Mouse (Mus musculus) lung, embryonic 14.5 days (tissue): ENCODE measurements around the gene Nop10. TPM values are rescaled to one million over a fixed set of nuclear protein-coding genes. Genes with fewer than 3 reads are reported as not detected.
"Not testable (repeated sequence)": the region's sequence is repeated elsewhere in the genome, so short reads cannot be mapped to it uniquely, and the experiment has no call there.

ENCODE experiments used
- ATAC-seq: fragments of 200-750 bp; cut with Nextera tagmentation; 2 replicates; pipeline ENCODE4 v1.8.0; 2017; ENCODE audit warnings: mild to moderate bottlenecking, moderate TSS enrichment, moderate library complexity; ENCODE audit not compliant: insufficient read depth
- DNase-seq: peaks from one replicate; pipeline ENCODE4 v3.0.0-alpha.2; 2015
- H3K27ac ChIP-seq: fragments of 300-500 bp; sonication (generic); 2 replicates; pipeline ENCODE4 v1.5.1; 2014; ENCODE audit warnings: low read depth, mild to moderate bottlenecking, moderate library complexity
- H3K27me3 ChIP-seq: fragments of 300-500 bp; sonication (generic); 2 replicates; pipeline ENCODE4 v1.6.1; 2014; ENCODE audit warnings: low read length, control low read depth; ENCODE audit not compliant: insufficient read depth
- H3K36me3 ChIP-seq: fragments of 300-500 bp; sonication (generic); 2 replicates; pipeline ENCODE4 v1.6.1; 2014; ENCODE audit warnings: control low read depth; ENCODE audit not compliant: insufficient read depth
- H3K4me1 ChIP-seq: fragments of 300-500 bp; sonication (generic); 2 replicates; pipeline ENCODE4 v1.6.1; 2014; ENCODE audit warnings: antibody characterized with exemption, control low read depth; ENCODE audit not compliant: insufficient read depth
- H3K4me2 ChIP-seq: fragments of 300-500 bp; sonication (generic); 2 replicates; pipeline ENCODE4 v1.6.1; 2014; ENCODE audit warnings: mild to moderate bottlenecking
- H3K4me3 ChIP-seq: fragments of 300-500 bp; sonication (generic); 2 replicates; pipeline ENCODE4 v1.5.1; 2014; ENCODE audit warnings: low read depth, low read length
- H3K9ac ChIP-seq: fragments of 300-500 bp; sonication (generic); 2 replicates; pipeline ENCODE4 v1.6.1; 2014
- H3K9me3 ChIP-seq: fragments of 300-500 bp; sonication (generic); 2 replicates; pipeline ENCODE4 v1.6.1; 2016; ENCODE audit warnings: low read depth, low read length, control low read depth
- CTCF ChIP-seq: IDR thresholded peaks from 2 replicates; pipeline ENCODE4 v1.5.1; 2016; ENCODE audit warnings: antibody characterized with exemption, low read depth
- WGBS: fragments of 180-500 bp; shearing (Covaris S2); extraction: QIAGEN DNeasy Blood & Tissue Kit; methylation state at CpG from one replicate; pipeline ENCODE4 v1.1.7; 2014; 5-methylcytosine and 5-hydroxymethylcytosine counted together
- polyA plus RNA-seq: library from polyadenylated mRNA; unstranded; fragments of >200 nt; fragmentation: Nextera tagmentation; extraction: Ambion mirVana; gene quantifications from 2 replicates; pipeline ENCODE4 v1.2.1, GENCODE M21; 2014

Nop10 gene
- polyA plus RNA-seq, 1 experiment from 2014 or later: 196 TPM

- Histone ChIP-seq H3K27me3 (no peaks in the 10 kb centered on the region), H3K9me3 (no peaks in the 10 kb centered on the region), H3K9ac (no peak overlapping the region), H3K4me3 (no peak overlapping the region), H3K36me3 (no peaks in the 10 kb centered on the region), H3K4me2 (no peak overlapping the region), H3K27ac (no peak overlapping the region), H3K4me1 (no peaks in the 10 kb centered on the region)
- DNase-seq (no peak), ATAC-seq (no peak; the same call in 1 of the 2 replicates)
- 74% methylated on average over 3 of the region's 3 CpGs for WGBS
- no peak for TF ChIP-seq CTCF
These were observed 15.1 kb downstream of the Nop10 start for GRCm38 (mm10) chr2:112276870-112277269.

GRCm38 (mm10) chr2:112282846-112283245 lies 21.1 kb downstream of the Nop10 start:
- no peak for TF ChIP-seq CTCF
- ATAC-seq (no peak), DNase-seq (no peak)
- H3K4me2 ChIP-seq: no peak overlapping the region
- peaks cover 2% of the 10 kb centered on the region; the same call in 1 of the 2 replicates for H3K4me1 ChIP-seq
- H3K9me3 ChIP-seq: no peaks in the 10 kb centered on the region
- WGBS: 91% methylated on average over 1 of the region's 1 CpGs
- H3K27ac ChIP-seq: no peak overlapping the region
- no peaks in the 10 kb centered on the region for H3K27me3 ChIP-seq
- H3K36me3 ChIP-seq: no peaks in the 10 kb centered on the region
- H3K9ac ChIP-seq: no peak overlapping the region
- H3K4me3 ChIP-seq: no peak overlapping the region

- Histone ChIP-seq H3K4me2 (peak overlapping the region; percentile 79), H3K9ac (peak overlapping the region; percentile 61), H3K4me1 (peaks cover 2% of the 10 kb centered on the region; the same call in 1 of the 2 replicates), H3K9me3 (no peaks in the 10 kb centered on the region), H3K27ac (no peak overlapping the region), H3K27me3 (no peaks in the 10 kb centered on the region), H3K4me3 (peak overlapping the region; percentile 50), H3K36me3 (no peaks in the 10 kb centered on the region)
- no peak for TF ChIP-seq CTCF
- DNase-seq (peak; percentile 82), ATAC-seq (peak; percentile 97)
- WGBS: 1% methylated on average over 21 of the region's 21 CpGs
These were observed 22.8 kb downstream of the Nop10 start for GRCm38 (mm10) chr2:112284363-112285030.

- no peak for DNase-seq
- peaks cover 2% of the 10 kb centered on the region; the same call in 1 of the 2 replicates for H3K4me1 ChIP-seq
- no peaks in the 10 kb centered on the region for H3K27me3 ChIP-seq
- peak overlapping the region; percentile 61 for H3K9ac ChIP-seq
- peak overlapping the region; percentile 79 for H3K4me2 ChIP-seq
- H3K9me3 ChIP-seq: no peaks in the 10 kb centered on the region
- H3K4me3 ChIP-seq: peak overlapping the region; percentile 50
- ATAC-seq: no peak
- H3K27ac ChIP-seq: no peak overlapping the region
- TF ChIP-seq CTCF: no peak
- no peaks in the 10 kb centered on the region for H3K36me3 ChIP-seq
- 51% methylated on average over 6 of the region's 6 CpGs for WGBS
These were observed 23.3 kb downstream of the Nop10 start for GRCm38 (mm10) chr2:112285031-112285390.

- H3K4me1 ChIP-seq, H3K36me3 ChIP-seq, H3K4me2 ChIP-seq, H3K27ac ChIP-seq, ATAC-seq, DNase-seq, H3K9ac ChIP-seq, H3K9me3 ChIP-seq, H3K4me3 ChIP-seq, H3K27me3 ChIP-seq: not testable (repeated sequence)
- WGBS: 94% methylated on average over 1 of the region's 1 CpGs
These were observed 24.3 kb downstream of the Nop10 start for GRCm38 (mm10) chr2:112286062-112286461.

GRCm38 (mm10) chr2:112287059-112287458 lies 25.3 kb downstream of the Nop10 start:
- H3K4me3 ChIP-seq: no peak overlapping the region
- DNase-seq: no peak
- 63% methylated on average over 4 of the region's 4 CpGs for WGBS
- H3K27ac ChIP-seq: no peak overlapping the region
- no peaks in the 10 kb centered on the region for H3K27me3 ChIP-seq
- peaks cover 2% of the 10 kb centered on the region; the same call in 1 of the 2 replicates for H3K4me1 ChIP-seq
- peak; percentile 41; the same call in 1 of the 2 replicates for ATAC-seq
- H3K9ac ChIP-seq: no peak overlapping the region
- H3K36me3 ChIP-seq: no peaks in the 10 kb centered on the region
- no peak for TF ChIP-seq CTCF
- no peak overlapping the region for H3K4me2 ChIP-seq
- no peaks in the 10 kb centered on the region for H3K9me3 ChIP-seq

- Histone ChIP-seq H3K4me2 (no peak overlapping the region), H3K9ac (no peak overlapping the region), H3K27me3 (no peaks in the 10 kb centered on the region), H3K4me3 (no peak overlapping the region), H3K9me3 (no peaks in the 10 kb centered on the region), H3K27ac (no peak overlapping the region), H3K36me3 (no peaks in the 10 kb centered on the region), H3K4me1 (peaks cover 2% of the 10 kb centered on the region; the same call in 1 of the 2 replicates)
- TF ChIP-seq CTCF: no peak
- ATAC-seq (no peak), DNase-seq (no peak)
- WGBS: 86% methylated on average over 3 of the region's 3 CpGs
These were observed 27.8 kb downstream of the Nop10 start for GRCm38 (mm10) chr2:112289507-112289906.
